Mouse (Mus musculus) MEL-GATA-1-ER (cell line): ENCODE results near the gene Carns1.

ENCODE experiments used
- DNase-seq: peaks from one replicate; pipeline ENCODE4 v3.0.0-alpha.2; 2012; ENCODE audit warnings: low read depth; ENCODE audit errors: extremely low read depth

The Carns1 gene

DNA sequence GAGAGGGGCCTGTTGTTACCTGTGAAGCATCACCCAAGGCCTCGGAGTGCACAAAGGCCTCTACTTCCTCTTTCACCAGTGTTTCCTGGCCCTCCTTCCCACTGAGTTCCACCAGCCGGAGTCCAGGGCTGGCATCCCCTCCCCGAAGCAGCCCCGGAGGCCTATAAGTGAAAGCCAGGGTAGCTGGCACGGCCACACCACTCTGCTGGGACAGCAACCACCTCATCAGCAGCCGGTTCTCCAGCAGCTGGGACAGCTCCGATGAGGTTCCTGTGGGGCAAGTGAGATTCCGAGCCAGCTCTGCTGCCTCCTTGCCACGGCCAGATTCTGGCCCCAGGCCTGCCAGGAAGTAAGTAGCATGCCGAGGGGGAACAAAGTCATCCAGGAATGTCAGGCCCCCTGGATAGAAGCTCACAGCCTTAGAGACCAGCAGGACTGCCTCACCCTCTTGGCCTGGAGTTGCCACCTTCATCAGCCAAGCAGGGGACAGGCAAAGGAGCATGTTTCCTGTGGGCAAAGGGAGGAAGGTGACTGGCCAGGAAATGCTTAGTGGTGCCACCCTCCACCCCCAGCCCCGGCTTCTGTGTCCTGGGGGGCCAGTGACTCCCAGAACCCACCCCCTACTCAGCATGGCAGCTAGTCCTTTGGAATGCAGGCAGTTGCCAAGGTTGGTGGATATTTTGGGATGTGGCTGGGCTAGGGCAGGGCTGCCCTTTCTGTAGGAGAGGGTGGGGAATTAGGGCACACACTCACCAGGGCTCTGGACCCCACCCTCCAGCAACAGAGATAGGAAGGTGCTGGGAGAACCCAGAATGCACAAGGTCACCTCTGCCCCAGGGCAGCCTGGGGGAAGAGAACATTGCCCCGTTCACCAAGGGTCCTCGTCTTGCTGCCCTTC is 3.6 kb downstream of the Carns1 start:
- no peak for DNase-seq

DNA sequence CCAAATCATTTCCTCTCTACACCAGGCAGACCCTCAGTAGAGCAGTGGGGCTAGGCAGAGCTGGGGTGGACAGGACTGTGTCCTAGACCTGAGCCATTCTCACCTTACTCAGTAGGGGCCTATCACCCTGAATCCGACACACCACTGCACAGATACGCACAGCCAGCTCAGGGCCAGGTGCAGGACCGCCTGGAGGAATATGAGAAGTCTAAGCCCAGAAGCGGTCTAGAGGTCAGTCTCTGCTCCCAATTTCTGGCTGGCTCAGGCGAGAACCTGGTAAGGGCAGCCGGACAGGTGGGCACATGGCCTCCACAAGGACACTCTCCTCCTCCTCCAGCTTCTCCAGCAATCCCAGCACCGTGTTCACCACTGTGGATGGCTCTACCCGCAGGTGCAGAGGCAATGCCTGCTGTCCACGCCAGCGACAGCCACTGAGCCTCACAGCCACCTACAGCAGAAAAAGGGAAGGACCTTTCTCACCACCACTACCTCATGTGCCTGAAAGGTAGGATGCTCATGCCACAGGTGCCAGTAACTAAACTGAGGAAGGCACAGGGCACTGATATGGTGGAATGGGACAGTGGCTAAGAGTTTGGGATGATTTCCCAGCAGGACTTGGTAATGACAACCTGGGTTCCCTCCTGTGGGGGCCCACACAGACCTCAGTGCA is 4.4 kb downstream of the Carns1 start:
- no peak for DNase-seq

DNA sequence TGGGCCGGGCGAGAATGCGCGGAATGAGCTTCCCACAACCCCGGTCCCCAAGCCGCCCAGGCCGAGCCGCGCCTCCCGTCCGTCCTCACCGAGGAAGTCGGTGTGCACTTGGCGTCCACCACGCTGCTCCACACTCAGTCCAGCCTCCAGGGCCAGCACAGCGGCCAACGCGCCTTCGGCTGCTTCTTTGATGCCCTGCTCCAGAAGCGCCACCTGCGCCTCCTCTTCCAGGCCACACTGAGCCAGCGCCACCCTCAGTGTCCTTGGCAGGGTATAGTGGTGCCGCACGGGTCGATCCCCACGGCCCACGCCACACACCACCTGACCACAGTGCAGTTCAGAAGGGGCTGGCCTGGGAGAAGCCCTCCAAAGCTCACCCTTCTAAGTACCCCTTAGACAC is 5.5 kb downstream of the Carns1 start:
- DNase-seq: no peak

DNA sequence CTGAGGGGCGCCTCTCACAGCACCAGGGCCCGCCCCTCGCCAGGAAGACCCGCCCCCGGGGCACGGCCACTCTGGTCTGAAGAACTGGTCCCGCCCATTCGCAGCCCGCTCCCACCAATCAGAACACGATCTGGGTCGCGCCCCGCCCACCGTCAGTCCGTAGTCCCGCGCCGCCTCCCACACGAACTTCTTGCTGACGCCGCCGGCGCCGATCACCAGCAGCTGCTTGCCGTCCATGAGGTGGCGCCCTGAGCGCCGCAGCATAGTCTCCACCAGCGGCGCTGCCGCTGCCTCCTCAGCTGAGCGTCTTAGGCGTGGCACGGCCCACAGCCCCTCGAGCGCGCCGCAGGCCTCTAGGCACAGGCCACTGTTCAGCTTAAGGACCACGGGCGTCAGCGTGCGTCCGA is 5.9 kb downstream of the Carns1 start:
- DNase-seq: peak; percentile 91

DNA sequence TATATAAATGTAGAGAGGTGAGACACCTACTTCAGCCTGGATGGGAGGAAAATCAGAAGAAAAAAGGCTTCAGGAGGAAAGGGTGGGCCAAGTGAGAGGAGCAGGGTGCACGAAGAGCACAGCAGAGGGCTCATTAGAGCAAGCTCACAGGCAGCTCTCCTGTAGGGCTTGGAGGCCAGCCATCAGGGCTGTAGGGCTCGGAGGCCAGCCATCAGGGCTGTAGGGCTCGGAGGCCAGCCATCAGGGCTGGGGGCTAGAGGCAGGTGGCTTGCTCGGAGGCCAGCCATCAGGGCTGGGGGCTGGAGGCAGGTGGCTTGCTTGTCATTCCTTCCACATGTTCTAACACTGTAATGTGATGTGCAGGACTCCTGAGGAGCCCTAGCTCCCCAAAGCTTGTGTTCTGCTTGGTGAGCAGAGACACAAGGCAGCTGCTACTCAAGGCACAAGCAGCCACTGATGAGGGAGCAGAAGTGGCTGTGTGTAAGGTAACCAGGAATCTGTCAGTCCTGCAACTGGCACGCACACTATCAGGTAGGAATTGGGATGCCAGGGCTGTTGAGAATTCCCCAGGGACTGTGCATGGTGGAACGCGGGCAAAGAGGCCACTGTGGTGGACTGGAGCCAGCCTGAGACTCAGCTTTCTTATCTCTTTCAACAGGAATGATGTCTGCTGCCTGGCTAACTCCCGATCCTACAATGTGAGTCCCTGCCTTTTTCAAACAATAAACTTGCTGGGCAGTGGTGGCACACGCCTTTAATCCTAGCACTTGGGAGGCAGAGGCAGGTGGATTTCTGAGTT is 8.4 kb downstream of the Carns1 start:
- no peak for DNase-seq

DNA sequence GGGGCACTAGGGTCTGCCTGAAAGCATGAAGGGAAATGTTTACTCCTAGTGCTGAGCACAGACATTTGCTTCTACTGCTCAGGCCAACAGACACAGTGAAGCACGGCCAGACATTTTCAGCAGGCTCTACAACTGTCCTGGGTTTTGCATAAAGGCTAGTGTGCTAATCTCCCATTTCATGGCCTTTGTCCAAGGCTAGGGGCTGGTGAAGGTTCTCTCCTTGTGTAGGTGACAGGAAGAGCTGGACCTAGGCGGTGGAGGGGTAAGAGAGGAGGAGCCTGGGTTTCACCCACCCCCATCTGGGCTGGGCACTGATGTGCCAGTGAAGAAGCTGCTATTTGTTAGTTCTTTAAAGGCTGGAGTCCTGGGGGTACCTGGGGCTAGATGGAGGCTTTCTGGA is 10.6 kb downstream of the Carns1 start:
- DNase-seq: no peak

DNA sequence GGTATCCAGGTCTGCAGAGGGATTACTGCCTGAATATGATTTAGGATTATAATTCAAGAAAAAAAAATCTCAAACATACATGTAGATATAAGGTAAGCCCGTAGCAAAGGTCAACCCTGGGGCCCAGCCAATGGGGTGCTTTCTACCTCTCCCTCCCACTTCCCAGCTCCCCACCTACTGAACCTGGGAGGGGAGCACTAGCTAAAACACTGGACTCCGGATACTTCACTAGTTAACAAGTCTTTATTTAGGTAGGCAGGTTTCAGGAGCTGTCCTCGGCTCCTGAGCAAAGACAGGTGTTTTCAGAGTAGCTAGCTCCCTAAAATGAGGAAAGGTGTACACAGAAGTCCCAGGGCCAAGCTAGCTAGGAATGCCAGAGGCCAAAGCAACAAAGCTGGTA is 11.2 kb downstream of the Carns1 start:
- no peak for DNase-seq

GRCm38 (mm10) chr19:4163543-4163887 is 11.8 kb downstream of the Carns1 start:
- no peak for DNase-seq

DNA sequence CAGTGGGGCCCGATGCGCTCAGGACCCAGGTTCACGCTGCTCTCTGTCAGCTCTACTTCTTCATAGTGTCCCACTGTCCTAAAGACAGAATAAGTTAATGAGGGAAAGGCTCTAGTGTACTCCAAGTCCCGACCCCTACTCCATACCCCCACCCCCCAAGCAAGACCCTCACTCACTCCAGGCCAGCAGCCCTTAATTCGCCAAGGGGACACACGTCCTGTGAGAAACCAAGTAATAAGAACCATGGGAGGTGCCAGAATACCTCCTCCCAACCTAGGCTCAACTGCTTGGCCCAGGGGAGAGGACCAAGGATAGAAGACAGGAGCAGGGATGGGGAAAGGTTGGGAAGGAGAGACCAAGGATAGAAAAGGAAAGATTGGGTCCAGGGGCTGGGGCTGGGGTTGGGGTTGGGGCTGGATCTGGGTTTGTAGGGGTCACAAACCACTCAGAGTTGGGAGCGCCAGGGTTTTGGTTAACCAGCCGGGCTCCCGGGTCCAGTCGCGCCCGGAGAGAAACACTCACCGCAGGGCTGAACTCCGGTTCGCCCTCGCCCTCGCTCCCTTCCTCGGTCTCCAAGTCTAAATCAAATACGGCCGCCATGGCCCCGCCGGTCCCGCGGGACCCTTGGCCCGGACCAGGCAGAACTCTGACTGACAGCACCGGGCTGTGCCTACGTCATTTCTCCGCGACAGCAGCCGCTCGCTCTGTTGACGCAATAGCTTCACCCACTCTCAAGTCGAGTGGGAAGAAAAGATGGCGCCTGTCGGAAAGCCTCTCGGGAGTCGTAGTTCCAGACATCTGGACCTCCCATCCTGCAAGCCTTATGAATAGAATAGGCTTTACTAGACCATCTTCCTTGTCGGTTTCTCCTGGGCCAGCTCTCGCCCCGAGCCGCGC is 12.4 kb downstream of the Carns1 start, which contains the start of gene Rps6kb2:
Gene Rps6kb2, minus strand, starts transcription at position 709 of the 897 bp plus-strand sequence.
- DNase-seq: peak; percentile 95

DNA sequence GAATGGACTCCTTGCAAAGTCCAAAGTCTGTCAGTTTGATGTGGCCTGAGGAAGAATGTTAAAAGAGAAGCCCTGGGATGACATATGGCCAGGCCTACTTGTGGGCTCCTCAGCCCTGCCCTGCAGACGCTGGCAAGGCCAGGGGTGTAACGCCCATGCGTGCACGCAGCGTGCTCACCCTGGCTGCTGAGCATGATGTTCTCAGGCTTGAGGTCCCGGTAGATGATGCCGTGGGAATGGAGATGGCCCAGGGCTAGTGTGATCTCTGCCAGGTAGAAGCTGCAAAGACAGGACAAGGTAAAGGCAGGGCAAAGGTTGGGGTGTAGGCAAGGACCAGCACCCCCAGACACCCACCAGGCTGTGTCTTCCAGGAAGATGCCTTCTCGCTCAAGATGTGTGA is 16.2 kb downstream of the Carns1 start:
- no peak for DNase-seq

GRCm38 (mm10) chr19:4156771-4157170 is 18.5 kb downstream of the Carns1 start:
- no peak for DNase-seq

DNA sequence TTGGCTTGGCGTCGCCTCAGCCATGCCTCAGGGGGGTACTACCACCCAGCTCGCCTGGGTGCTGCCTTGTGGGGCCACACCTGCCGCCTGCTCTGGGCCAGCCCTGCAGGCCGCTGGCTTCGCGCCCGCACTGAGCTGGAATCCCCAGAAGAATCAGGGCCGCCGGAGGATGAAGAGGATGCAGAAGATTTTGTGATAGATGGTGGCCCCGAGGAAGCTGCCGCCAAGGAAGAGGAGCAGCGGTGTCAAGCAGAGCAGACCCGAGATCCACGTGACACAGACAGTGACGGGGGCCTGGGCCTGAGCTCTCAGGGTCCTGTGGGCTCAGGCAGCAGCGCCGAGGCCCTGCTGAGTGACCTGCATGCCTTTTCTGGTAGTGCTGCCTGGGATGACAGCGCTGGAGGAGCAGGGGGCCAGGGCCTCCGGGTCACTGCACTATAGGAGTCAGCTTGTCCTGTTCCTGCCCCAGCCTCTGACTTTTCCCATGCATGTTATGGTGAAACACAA is 19.2 kb downstream of the Carns1 start:
- no peak for DNase-seq

- no peak for DNase-seq
Observed at GRCm38 (mm10) chr19:4155223-4156072, 19.8 kb downstream of the Carns1 start.

DNA sequence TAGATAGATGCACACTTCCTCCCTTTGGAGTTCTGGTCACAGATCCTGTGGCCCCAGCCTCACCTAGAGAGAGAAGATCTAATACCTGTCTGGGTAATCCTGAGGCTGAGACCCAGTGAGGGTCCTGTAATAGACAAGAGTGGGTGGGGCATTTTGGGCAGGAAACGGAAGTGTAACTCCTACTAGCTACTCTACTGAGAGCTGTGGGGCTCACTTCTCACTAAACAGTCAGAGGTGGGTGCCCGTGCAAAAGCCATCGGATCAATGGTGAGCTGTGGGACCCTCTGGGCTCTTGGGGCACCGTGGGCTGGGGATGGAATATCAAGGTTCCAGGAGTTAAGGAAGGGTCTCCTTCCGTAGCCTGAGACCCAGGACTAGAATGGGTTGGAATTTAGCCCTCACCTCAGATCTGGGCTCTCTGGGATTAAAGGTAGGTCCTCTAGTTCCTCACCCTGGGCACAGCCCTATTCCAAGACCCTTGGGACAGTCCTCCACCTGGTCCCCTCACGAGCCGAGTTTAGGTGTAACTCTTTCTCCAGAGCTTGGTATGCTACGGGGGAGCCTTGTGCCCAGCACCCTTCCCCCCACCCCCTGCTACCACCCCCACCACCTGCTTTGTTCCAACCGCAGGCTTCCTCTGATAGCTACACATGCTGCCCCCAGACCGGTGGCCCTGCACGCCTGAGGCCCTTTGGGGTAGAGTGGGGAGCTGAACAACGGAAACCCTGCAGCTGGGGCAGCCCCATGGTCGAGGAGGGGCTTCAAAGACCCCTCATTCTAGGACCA is 20.6 kb downstream of the Carns1 start:
- no peak for DNase-seq

DNA sequence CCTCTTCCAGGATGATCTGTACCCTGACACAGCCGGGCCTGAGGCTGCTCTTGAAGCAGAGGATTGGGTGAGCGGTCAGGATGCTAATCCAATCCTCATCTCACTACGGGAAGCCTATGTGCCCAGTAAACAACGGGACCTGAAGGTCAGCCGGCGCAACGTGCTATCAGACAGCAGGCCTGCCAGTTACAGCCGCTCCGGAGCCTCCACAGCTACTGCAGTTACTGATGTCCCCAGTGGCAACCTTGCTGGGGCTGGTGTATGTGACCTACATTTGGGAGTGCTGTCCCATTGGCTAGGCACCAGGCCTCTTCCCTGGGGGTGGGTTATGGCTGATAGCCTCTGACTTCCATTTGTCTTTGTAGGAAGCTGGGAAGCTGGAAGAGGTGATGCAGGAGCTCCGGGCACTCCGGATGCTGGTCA is 22.0 kb downstream of the Carns1 start, which contains the start of gene Ptprcap:
Gene Ptprcap, plus strand, starts transcription at position 373 of the 423 bp plus-strand sequence.
- no peak for DNase-seq

GRCm38 (mm10) chr19:4152445-4153231 is 22.6 kb downstream of the Carns1 start:
- DNase-seq: no peak

DNA sequence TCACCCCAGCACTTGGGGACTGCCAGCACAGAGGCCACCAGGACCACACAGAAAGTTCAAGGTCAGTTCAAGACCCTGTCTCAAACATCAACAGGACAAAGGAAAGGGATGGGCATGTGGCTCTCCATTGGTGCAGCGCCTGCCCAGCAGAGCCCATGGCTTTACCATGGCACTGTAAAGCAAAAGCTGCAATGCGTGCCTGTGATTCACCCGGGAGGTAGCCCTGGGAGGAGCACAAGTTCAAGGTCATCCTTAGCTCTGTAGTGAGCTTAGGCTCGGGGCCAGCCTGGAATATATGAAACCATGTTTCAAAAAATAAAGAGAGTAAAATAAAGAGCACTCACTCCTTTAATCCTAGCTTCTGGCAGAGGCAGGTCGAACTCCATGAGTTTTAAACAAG is 23.4 kb downstream of the Carns1 start:
- no peak for DNase-seq

GRCm38 (mm10) chr19:4151488-4151860 is 23.8 kb downstream of the Carns1 start:
- no peak for DNase-seq
